Mouse (Mus musculus) liver, adult 2 months (tissue): ENCODE data around the gene Pmch. TPM values are rescaled to one million over a fixed set of nuclear protein-coding genes. Genes with fewer than 3 reads are reported as not detected.

Source experiments
- DNase-seq: peaks from one replicate; pipeline ENCODE4 v3.0.0-alpha.2; 2011; ENCODE audit warnings: low read depth, low spot score; ENCODE audit errors: extremely low read depth
- H3K27ac ChIP-seq: fragments of 200-500 bp; replicated peaks from 2 replicates; pipeline ENCODE4 v1.5.1; 2012; ENCODE audit warnings: low read depth, mild to moderate bottlenecking, control low read depth, inconsistent platforms, low read length; ENCODE audit not compliant: insufficient read depth
- H3K27me3 ChIP-seq: fragments of 200-500 bp; 2 replicates; pipeline ENCODE4 v1.6.1; 2012; ENCODE audit warnings: mild to moderate bottlenecking, moderate library complexity, low read length, inconsistent platforms; ENCODE audit not compliant: control insufficient read depth, insufficient read depth
- H3K36me3 ChIP-seq: fragments of 200-500 bp; 2 replicates; pipeline ENCODE4 v1.6.1; 2012; ENCODE audit warnings: low read length, inconsistent platforms; ENCODE audit not compliant: control insufficient read depth, insufficient read depth
- H3K4me1 ChIP-seq: fragments of 200-500 bp; 2 replicates; pipeline ENCODE4 v1.6.1; 2011; ENCODE audit warnings: low read length; ENCODE audit not compliant: control insufficient read depth, insufficient read depth
- H3K4me3 ChIP-seq: fragments of 200-500 bp; 2 replicates; pipeline ENCODE4 v1.5.1; 2011; ENCODE audit warnings: low read depth, mild to moderate bottlenecking, control low read depth, low read length, moderate library complexity; ENCODE audit not compliant: insufficient read depth
- H3K79me2 ChIP-seq: fragments of 200-500 bp; 2 replicates; pipeline ENCODE4 v1.6.1; 2012; ENCODE audit warnings: inconsistent platforms, mild to moderate bottlenecking, low read length, moderate library complexity; ENCODE audit not compliant: control insufficient read depth, insufficient read depth
- H3K9ac ChIP-seq: fragments of 200-500 bp; 2 replicates; pipeline ENCODE4 v1.6.1; 2012; ENCODE audit warnings: low read depth, mild to moderate bottlenecking, control low read depth, inconsistent platforms, low read length
- CTCF ChIP-seq: fragments of 200-500 bp; IDR thresholded peaks from 2 replicates; pipeline ENCODE4 v1.5.1; 2011; ENCODE audit warnings: low read depth, low read length, control low read depth
- POLR2A ChIP-seq: fragments of 200-500 bp; IDR thresholded peaks from 2 replicates; pipeline ENCODE4 v1.6.1; 2011; ENCODE audit warnings: low read length, control low read depth; ENCODE audit not compliant: insufficient read depth; ENCODE audit errors: extremely low read depth
- WGBS: fragments of 180-500 bp; shearing (Covaris S2); methylation state at CpG from one replicate; pipeline ENCODE4 v1.1.7; 2018; 5-methylcytosine and 5-hydroxymethylcytosine counted together
- polyA plus RNA-seq: library from polyadenylated mRNA; depleted of rRNA; stranded (reverse); fragments of >200 nt; gene quantifications from 2 replicates; pipeline ENCODE4 v1.2.3, GENCODE M21; 2012; rRNA removed
- total RNA-seq: library from RNA; depleted of rRNA; stranded (reverse); fragments of >200 nt; gene quantifications from 2 replicates; pipeline ENCODE4 v1.2.3, GENCODE M21; 2014; rRNA removed

The Pmch gene
- total and polyA plus RNA-seq, 2 experiments = not detected

DNA sequence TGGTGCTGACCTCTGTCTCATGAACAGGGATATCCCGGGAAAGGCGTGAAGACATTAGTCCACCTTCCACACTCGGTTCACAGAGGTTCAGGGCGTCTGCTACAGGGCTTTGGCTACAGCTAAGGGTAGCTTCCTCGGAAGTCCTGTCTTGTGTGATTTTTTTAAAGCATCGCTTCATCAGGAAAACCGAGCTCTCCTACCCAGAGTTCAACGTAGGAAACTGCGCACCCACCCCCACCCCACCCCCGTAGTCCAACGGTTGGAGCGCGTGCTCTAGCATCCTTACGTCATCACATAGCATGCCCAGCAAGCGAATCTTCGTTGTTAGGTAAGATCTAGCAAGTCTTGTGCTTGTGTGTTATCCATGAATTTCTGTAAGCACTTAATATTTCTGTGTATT, 44.8 kb downstream of the Pmch start:
- Histone ChIP-seq H3K27ac (no peak overlapping the region), H3K36me3 (no peaks in the 10 kb centered on the region), H3K27me3 (no peaks in the 10 kb centered on the region), H3K79me2 (no peaks in the 10 kb centered on the region), H3K4me3 (no peak overlapping the region), H3K9ac (no peak overlapping the region), H3K4me1 (no peaks in the 10 kb centered on the region)
- 97% methylated on average over 16 of the region's 16 CpGs for WGBS
- DNase-seq = no peak
- no peak for TF ChIP-seq CTCF
- TF ChIP-seq POLR2A = no peak

Other genes starting within 250 kb of the Pmch start
- 244 and 252 TPM in 2 replicates for gene Igf1, start 232.8 kb upstream of the Pmch start, total RNA-seq
- gene Igf1, start 232.8 kb upstream of the Pmch start, polyA plus RNA-seq = 1,223 and 1,483 TPM in 2 replicates
- gene Parpbp, start 55.9 kb downstream of the Pmch start, total RNA-seq = 0.09 and 0.67 TPM in 2 replicates
- gene Parpbp, start 55.9 kb downstream of the Pmch start, polyA plus RNA-seq = 0.02 TPM in 1 of 2 replicates, not detected in the other
- 8.9 and 11.3 TPM in 2 replicates for gene Nup37, start 55.9 kb downstream of the Pmch start, total RNA-seq
- 2.4 and 3.4 TPM in 2 replicates for gene Nup37, start 55.9 kb downstream of the Pmch start, polyA plus RNA-seq
- 45.6 and 50.2 TPM in 2 replicates for gene Washc3, start 110.0 kb downstream of the Pmch start, total RNA-seq
- 8.7 and 9.4 TPM in 2 replicates for gene Washc3, start 110.0 kb downstream of the Pmch start, polyA plus RNA-seq